Mouse (Mus musculus): ENCODE measurements around the gene Emc8.

- TF ChIP-seq TAL1 (IDR thresholded peaks at IDR 0.05; ENCODE audit: low read length) (no peak), GATA1 (IDR thresholded peaks at IDR 0.05; ENCODE audit: low read length) (no peak)
Measured at GRCm38 (mm10) chr8:120684082-120684481, 15.7 kb upstream of the Emc8 start.
